Mouse (Mus musculus) naive thymus-derived CD4-positive, alpha-beta T cell, adult 5 months (primary cell): Measurements from ENCODE around the gene Vamp9. TPM values are rescaled to one million over a fixed set of nuclear protein-coding genes. Genes with fewer than 3 reads are reported as not detected.

Source experiments
- polyA plus RNA-seq: library from polyadenylated mRNA; unstranded; fragments of 100-300 nt; shearing (Covaris generic); gene quantifications from one replicate; pipeline ENCODE4 v1.2.1, GENCODE M21; 2017

Gene Vamp9
- polyA plus RNA-seq, result not detected

GRCm38 (mm10) chr5:99906181-99906956, at the start of gene Vamp9:
TSS of gene Vamp9 (plus strand) at chr5:99906254.

GRCm38 (mm10) chr5:99978699-99979442, 72.8 kb downstream of the Vamp9 start, which contains the start of the genes Hnrnpd and 4930524J08Rik:
TSS of gene Hnrnpd (minus strand) at chr5:99978938.
TSS of gene 4930524J08Rik (plus strand) at chr5:99979061.

Other genes with a start within 250 kb of the Vamp9 start
- gene Rasgef1b, start 177.2 kb upstream of the Vamp9 start, polyA plus RNA-seq, result 5.4 TPM
- 497 TPM for gene Hnrnpd, start 72.7 kb downstream of the Vamp9 start, polyA plus RNA-seq
- gene 4930524J08Rik, start 72.8 kb downstream of the Vamp9 start, polyA plus RNA-seq, result not detected
- 238 TPM for gene Hnrnpdl, start 133.4 kb downstream of the Vamp9 start, polyA plus RNA-seq
- gene Enoph1, start 133.7 kb downstream of the Vamp9 start, polyA plus RNA-seq, result 27.9 TPM